9 mouse cellular contexts compared by ENCODE assay signal in genomic region chrX:38179891-38180310, GRCm38 (mm10). TPM values are rescaled to one million over a fixed set of nuclear protein-coding genes. Genes with fewer than 3 reads are reported as not detected.
DNase-seq lines count a peak whose midpoint lies in the region; ATAC-seq and TF ChIP-seq lines count a peak whose summit lies in the region.
"Not testable (repeated sequence)": the region's sequence is repeated elsewhere in the genome, so short reads cannot be mapped to it uniquely, and the experiment has no call there.
"Had no signal": no experiment of that assay in that cellular context is flagged by ENCODE, and none has a peak within 500 bp of the region (broad histone marks: within the 10 kb centered on the region; RNA-seq: fewer than 3 reads in every experiment).

No protein-coding gene starts in this region.

- ATAC-seq in forebrain, embryonic 15.5 days (replicated peaks), result 0 out of 2 replicates have a peak, but pooled peaks have one; percentile 59
- peak; percentile 77 for ATAC-seq in neural tube, embryonic 12.5 days (ENCODE audit: low FRiP score, low read depth)

- not testable (repeated sequence) for H3K4me1 ChIP-seq in E14TG2a.4 (replicated peaks; ENCODE audit: low read depth, low read length); forebrain, embryonic 15.5 days; neural tube, embryonic 12.5 days

- H3K9me3 ChIP-seq in E14TG2a.4 (ENCODE audit: low read length); forebrain, embryonic 15.5 days; neural tube, embryonic 12.5 days: not testable (repeated sequence)

- DNase-seq in cerebellum, adult 18-20 months, result peak; percentile 39 to 58
- DNase-seq in heart, postnatal 36 days, result peak; percentile 31 to 55
- peak; percentile 53 to 58 for DNase-seq in kidney, postnatal 36 days
- DNase-seq in lung, adult 18-20 months, result peak; percentile 40 to 57
- DNase-seq in testis, postnatal 14 days (ENCODE audit: low spot score), result peak; percentile 40

- 28% methylated on average over 19 of the region's 19 CpGs for WGBS in forebrain, embryonic 15.5 days
- 27% methylated on average over 19 of the region's 19 CpGs for WGBS in neural tube, embryonic 12.5 days

- intact Hi-C loops in heart, postnatal 36 days (cut with DNase I), result loop anchor here (2.0 kb wide), 1 partner anchor 97 kb away; no protein-coding TSS in a partner anchor

- TF ChIP-seq CTCF in E14TG2a.4 (conservative IDR thresholded peaks at IDR 0.05; ENCODE audit: low read length), result peak; percentile 77

- not testable (repeated sequence) for H3K36me3 ChIP-seq in E14TG2a.4 (ENCODE audit: insufficient read depth, low read length); forebrain, embryonic 15.5 days; neural tube, embryonic 12.5 days

- H3K4me2 ChIP-seq in forebrain, embryonic 15.5 days (replicated peaks), result peak overlapping the region; percentile 39
- peak overlapping the region; percentile 23 for H3K4me2 ChIP-seq in neural tube, embryonic 12.5 days (replicated peaks)

- H3K27ac ChIP-seq in forebrain, embryonic 15.5 days (replicated peaks); neural tube, embryonic 12.5 days: not testable (repeated sequence)

- H3K27me3 ChIP-seq in E14TG2a.4 (ENCODE audit: insufficient read depth, low read length); forebrain, embryonic 15.5 days; neural tube, embryonic 12.5 days (replicated peaks): not testable (repeated sequence)

- H3K9ac ChIP-seq in forebrain, embryonic 15.5 days (replicated peaks), result peak overlapping the region; percentile 36; the same call in 1 of the 2 replicates
- H3K9ac ChIP-seq in neural tube, embryonic 12.5 days, result not testable (repeated sequence)

- H3K4me3 ChIP-seq in E14TG2a.4 (replicated peaks; ENCODE audit: low read length), result 0 out of 2 replicates have a peak overlapping the region, but pooled peaks have one; percentile 0
- peak overlapping the region; percentile 32 for H3K4me3 ChIP-seq in forebrain, embryonic 15.5 days
- peak overlapping the region; percentile 4 for H3K4me3 ChIP-seq in neural tube, embryonic 12.5 days

RNA-seq across cellular contexts. Expression of gene Zbtb33, which starts 9.7 kb away (rescaled TPM):
- polyA plus RNA-seq in forebrain, embryonic 15.5 days (2015; fragmentation: Nextera tagmentation; extraction: Ambion mirVana), result 5.4 and 5.9 TPM in 2 replicates
- total RNA-seq in heart, postnatal 36 days (2021), result 10 to 100 TPM; 10.1 to 12.8 TPM
- 7.1 and 7.3 TPM in 2 replicates for polyA plus RNA-seq in neural tube, embryonic 12.5 days (2016; fragmentation: Nextera tagmentation; extraction: Ambion mirVana)

RNA-seq across cellular contexts. Expression of gene Rhox13, which starts 58.9 kb away (rescaled TPM):
- polyA plus RNA-seq in forebrain, embryonic 15.5 days (2015; fragmentation: Nextera tagmentation; extraction: Ambion mirVana), result not detected in 2 replicates
- total RNA-seq in heart, postnatal 36 days (2021), result not detected
- polyA plus RNA-seq in neural tube, embryonic 12.5 days (2016; fragmentation: Nextera tagmentation; extraction: Ambion mirVana), result not detected in 2 replicates
- total RNA-seq: layer of hippocampus, adult 8-10 months had no signal
